Mouse (Mus musculus) gonadal fat pad, adult 2 months (tissue): ENCODE measurements around the gene Gm28043. TPM values are rescaled to one million over a fixed set of nuclear protein-coding genes. Genes with fewer than 3 reads are reported as not detected.

Experiments
- polyA plus RNA-seq: library from polyadenylated mRNA; depleted of rRNA; stranded (reverse); fragments of >200 nt; gene quantifications from 2 replicates; pipeline ENCODE4 v1.2.3, GENCODE M21; 2012; rRNA removed

The Gm28043 gene
- polyA plus RNA-seq, 1 experiment, result 0.99 TPM

Other genes with a start within 250 kb of the Gm28043 start
- 9.5 and 10.9 TPM in 2 replicates for gene Pim1, start 124.1 kb upstream of the Gm28043 start, polyA plus RNA-seq
- gene Gm17657, start 65.2 kb upstream of the Gm28043 start, polyA plus RNA-seq, result not detected in 2 replicates
- gene Tbc1d22b, start 65.1 kb upstream of the Gm28043 start, polyA plus RNA-seq, result 14.0 and 16.4 TPM in 2 replicates
- gene Tmem217, start 62.5 kb upstream of the Gm28043 start, polyA plus RNA-seq, result 0.81 and 1.6 TPM in 2 replicates
- gene Rnf8, start 86 bp upstream of the Gm28043 start, polyA plus RNA-seq, result 23.1 and 23.2 TPM in 2 replicates
- gene Cmtr1, start 45.7 kb downstream of the Gm28043 start, polyA plus RNA-seq, result 25.3 and 29.9 TPM in 2 replicates
- gene Ccdc167, start 102.2 kb downstream of the Gm28043 start, polyA plus RNA-seq, result 8.0 and 22.9 TPM in 2 replicates